Mouse (Mus musculus) lung, postnatal 0 days (tissue): ENCODE measurements at regions not wholly inside any gene's neighbourhood (a gene's known extent, or its start where the extent isn't known, plus 50 kb on each side); places are given as distances from the start of the nearest gene placed in this dataset.

Source experiments
- ATAC-seq: fragments of 200-750 bp; cut with Nextera tagmentation; 2 replicates; pipeline ENCODE4 v1.8.0; 2017; ENCODE audit warnings: moderate library complexity
- DNase-seq: peaks from one replicate; pipeline ENCODE4 v3.0.0-alpha.2; 2016; ENCODE audit warnings: low spot score
- H3K27ac ChIP-seq: fragments of 300-500 bp; sonication (generic); 2 replicates; pipeline ENCODE4 v1.5.1; 2014; ENCODE audit warnings: antibody characterized with exemption, mild to moderate bottlenecking, low read length, mixed read lengths
- H3K27me3 ChIP-seq: fragments of 300-500 bp; sonication (generic); replicated peaks from 2 replicates; pipeline ENCODE4 v1.6.1; 2014; ENCODE audit warnings: low read length, mixed read lengths; ENCODE audit not compliant: insufficient read depth
- H3K36me3 ChIP-seq: fragments of 300-500 bp; sonication (generic); 2 replicates; pipeline ENCODE4 v1.6.1; 2014; ENCODE audit warnings: low read length, mixed read lengths; ENCODE audit not compliant: insufficient read depth
- H3K4me1 ChIP-seq: fragments of 300-500 bp; sonication (generic); 2 replicates; pipeline ENCODE4 v1.6.1; 2014; ENCODE audit warnings: antibody characterized with exemption, low read depth, low read length, mixed read lengths; ENCODE audit not compliant: insufficient read depth
- H3K4me2 ChIP-seq: fragments of 300-500 bp; sonication (generic); replicated peaks from 2 replicates; pipeline ENCODE4 v1.6.1; 2014; ENCODE audit warnings: low read depth, mild to moderate bottlenecking, low read length, moderate library complexity, mixed read lengths
- H3K4me3 ChIP-seq: fragments of 300-500 bp; sonication (generic); 2 replicates; pipeline ENCODE4 v1.5.1; 2014; ENCODE audit warnings: low read depth, low read length
- H3K9ac ChIP-seq: fragments of 300-500 bp; sonication (generic); replicated peaks from 2 replicates; pipeline ENCODE4 v1.6.1; 2014; ENCODE audit warnings: low read depth, mild to moderate bottlenecking
- H3K9me3 ChIP-seq: fragments of 300-500 bp; sonication (generic); 2 replicates; pipeline ENCODE4 v1.6.1; 2016; ENCODE audit warnings: low read length, mixed read lengths
- CTCF ChIP-seq: IDR thresholded peaks from 2 replicates; pipeline ENCODE4 v1.5.1; 2016; ENCODE audit warnings: antibody characterized with exemption, mild to moderate bottlenecking
- EP300 ChIP-seq: IDR thresholded peaks from 2 replicates; pipeline ENCODE4 v1.6.1; 2016; ENCODE audit warnings: antibody characterized with exemption, mild to moderate bottlenecking, control low read depth
- WGBS: fragments of 180-500 bp; shearing (Covaris S2); extraction: QIAGEN DNeasy Blood & Tissue Kit; methylation state at CpG from one replicate; pipeline ENCODE4 v1.1.7; 2014; 5-methylcytosine and 5-hydroxymethylcytosine counted together

DNA sequence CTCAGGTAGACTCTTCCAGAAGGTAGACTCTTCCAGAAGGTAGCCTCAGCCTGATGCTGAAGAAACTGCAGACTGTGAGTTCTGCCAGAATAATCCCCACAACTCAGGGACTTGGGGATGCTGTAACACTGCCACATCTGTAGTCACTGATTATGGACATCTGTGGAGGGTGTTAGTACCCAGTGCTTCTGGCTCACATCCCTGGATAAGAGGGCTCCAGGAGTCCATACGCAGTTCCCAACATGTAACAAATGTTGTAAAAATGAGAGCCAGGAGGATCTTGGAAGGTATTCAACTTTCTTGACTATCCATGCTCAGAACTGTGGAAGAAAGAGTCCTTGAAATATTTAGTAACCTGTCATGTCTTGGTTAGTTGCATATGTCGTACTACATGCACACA, 200.7 kb upstream of the Rnd3 start:
- DNase-seq (no peak), ATAC-seq (no peak)
- Histone ChIP-seq H3K36me3 (no peaks in the 10 kb centered on the region), H3K27me3 (no peaks in the 10 kb centered on the region), H3K9me3 (no peaks in the 10 kb centered on the region), H3K4me1 (no peaks in the 10 kb centered on the region), H3K4me3 (no peak overlapping the region), H3K27ac (no peak overlapping the region), H3K4me2 (no peak overlapping the region), H3K9ac (no peak overlapping the region)
- 43% methylated on average over 2 of the region's 2 CpGs for WGBS
- TF ChIP-seq EP300 (no peak), CTCF (no peak)

DNA sequence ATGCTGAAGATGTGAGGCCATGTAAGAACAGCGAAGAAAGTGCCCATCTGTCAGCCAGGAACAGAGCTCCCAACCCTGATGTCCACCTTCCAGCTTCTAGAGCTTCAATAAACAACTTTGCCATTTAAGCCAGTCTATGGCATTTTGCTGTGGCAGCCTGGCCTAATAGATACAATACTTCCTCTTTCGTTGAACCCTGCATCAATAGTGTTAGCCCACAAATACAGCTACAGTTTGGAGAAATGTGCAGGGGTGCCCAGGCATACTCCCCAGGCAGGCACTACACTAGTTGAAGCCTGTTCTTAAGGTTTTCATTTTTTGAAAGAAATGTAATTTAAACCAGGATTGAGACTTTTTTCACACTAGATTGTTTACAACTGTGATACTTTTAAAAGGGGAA, 199.9 kb upstream of the Rnd3 start:
- no peak overlapping the region for H3K4me3 ChIP-seq
- H3K4me1 ChIP-seq: no peaks in the 10 kb centered on the region
- H3K27ac ChIP-seq: no peak overlapping the region
- no peaks in the 10 kb centered on the region for H3K9me3 ChIP-seq
- no peaks in the 10 kb centered on the region for H3K27me3 ChIP-seq
- no peak overlapping the region for H3K4me2 ChIP-seq
- TF ChIP-seq CTCF: no peak
- TF ChIP-seq EP300: no peak
- WGBS: 84% methylated on average over 2 of the region's 2 CpGs
- DNase-seq: no peak
- H3K9ac ChIP-seq: no peak overlapping the region
- no peaks in the 10 kb centered on the region for H3K36me3 ChIP-seq
- ATAC-seq: no peak

DNA sequence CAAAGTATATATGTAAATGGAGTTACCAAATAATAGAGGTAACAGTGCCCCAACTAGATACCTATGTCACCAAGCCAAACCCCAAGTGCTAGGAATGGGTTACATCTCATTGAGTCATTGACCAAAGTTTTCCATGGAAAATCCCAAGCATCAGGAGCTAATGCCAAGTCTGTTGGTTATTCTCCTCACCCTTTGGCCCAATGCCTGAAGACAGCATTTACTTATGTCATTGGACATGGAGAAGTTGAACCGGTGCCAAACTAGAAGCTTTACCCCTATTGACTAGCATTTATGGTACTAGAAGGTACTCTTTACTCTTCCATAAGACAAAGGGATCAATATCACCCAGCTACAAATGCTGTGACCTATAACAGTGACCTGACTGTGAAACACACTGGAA, 198.2 kb upstream of the Rnd3 start:
- WGBS: 85% methylated on average over 1 of the region's 1 CpGs

GRCm38 (mm10) chr2:51342421-51342820, 193.5 kb upstream of the Rnd3 start:
- no peaks in the 10 kb centered on the region for H3K27me3 ChIP-seq
- TF ChIP-seq EP300 (no peak), CTCF (no peak)
- H3K36me3 ChIP-seq: no peaks in the 10 kb centered on the region
- no peaks in the 10 kb centered on the region for H3K4me1 ChIP-seq
- 57% methylated on average over 1 of the region's 1 CpGs for WGBS
- no peaks in the 10 kb centered on the region for H3K9me3 ChIP-seq
- DNase-seq (no peak), ATAC-seq (no peak)
- H3K27ac ChIP-seq: no peak overlapping the region
- H3K9ac ChIP-seq: no peak overlapping the region
- H3K4me3 ChIP-seq: no peak overlapping the region
- H3K4me2 ChIP-seq: no peak overlapping the region

More for the DNA sequence above, 198.2 kb upstream of the Rnd3 start:
- no peaks in the 10 kb centered on the region for H3K27me3 ChIP-seq
- no peak for ATAC-seq
- no peak for DNase-seq
- no peaks in the 10 kb centered on the region for H3K4me1 ChIP-seq
- TF ChIP-seq CTCF (no peak), EP300 (no peak)
- H3K9me3 ChIP-seq: no peaks in the 10 kb centered on the region
- H3K36me3 ChIP-seq: no peaks in the 10 kb centered on the region
- H3K4me3 ChIP-seq: no peak overlapping the region
- H3K27ac ChIP-seq: no peak overlapping the region
- H3K4me2 ChIP-seq: no peak overlapping the region
- no peak overlapping the region for H3K9ac ChIP-seq

DNA sequence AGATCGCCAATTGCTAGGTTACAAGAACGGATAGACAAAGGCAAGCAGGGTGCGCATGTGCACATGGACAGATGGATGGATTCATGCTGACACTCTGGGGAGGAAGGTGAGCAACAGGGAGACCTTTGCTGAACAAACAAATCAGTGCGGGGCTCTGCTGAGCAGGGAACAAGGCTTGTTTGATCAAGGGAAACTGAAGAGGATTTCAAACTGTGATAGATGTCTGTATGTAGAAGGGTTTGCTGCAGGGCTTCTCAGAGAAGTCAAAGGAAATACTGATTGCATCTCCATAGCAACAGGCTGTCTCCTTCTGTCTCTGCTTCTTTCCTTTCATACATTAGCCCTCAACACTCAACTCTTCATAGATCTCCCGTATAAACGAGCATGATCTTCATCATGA, 185.5 kb upstream of the Rnd3 start:
- DNase-seq (no peak), ATAC-seq (no peak)
- H3K27me3 ChIP-seq: no peaks in the 10 kb centered on the region
- H3K9ac ChIP-seq: no peak overlapping the region
- TF ChIP-seq EP300 (no peak), CTCF (no peak)
- H3K36me3 ChIP-seq: no peaks in the 10 kb centered on the region
- H3K27ac ChIP-seq: no peak overlapping the region
- H3K4me2 ChIP-seq: no peak overlapping the region
- no peaks in the 10 kb centered on the region for H3K9me3 ChIP-seq
- WGBS: 45% methylated on average over 6 of the region's 6 CpGs
- no peaks in the 10 kb centered on the region for H3K4me1 ChIP-seq
- H3K4me3 ChIP-seq: no peak overlapping the region

GRCm38 (mm10) chr2:51327081-51327480, 178.2 kb upstream of the Rnd3 start:
- DNase-seq: no peak
- WGBS: 64% methylated on average over 8 of the region's 8 CpGs

GRCm38 (mm10) chr2:51321676-51322075, 172.8 kb upstream of the Rnd3 start:
- no peaks in the 10 kb centered on the region for H3K9me3 ChIP-seq
- WGBS: 71% methylated on average over 5 of the region's 5 CpGs
- H3K27me3 ChIP-seq: no peaks in the 10 kb centered on the region
- H3K9ac ChIP-seq: no peak overlapping the region
- TF ChIP-seq EP300 (no peak), CTCF (no peak)
- no peak for ATAC-seq
- no peak overlapping the region for H3K4me3 ChIP-seq
- no peaks in the 10 kb centered on the region for H3K4me1 ChIP-seq
- no peak for DNase-seq
- no peaks in the 10 kb centered on the region for H3K36me3 ChIP-seq
- no peak overlapping the region for H3K4me2 ChIP-seq
- H3K27ac ChIP-seq: no peak overlapping the region

More at GRCm38 (mm10) chr2:51327081-51327480, 178.2 kb upstream of the Rnd3 start:
- no peak overlapping the region for H3K4me2 ChIP-seq
- H3K9me3 ChIP-seq: no peaks in the 10 kb centered on the region
- TF ChIP-seq CTCF (no peak), EP300 (no peak)
- no peaks in the 10 kb centered on the region for H3K27me3 ChIP-seq
- no peak overlapping the region for H3K4me3 ChIP-seq
- no peaks in the 10 kb centered on the region for H3K4me1 ChIP-seq
- H3K27ac ChIP-seq: no peak overlapping the region
- no peaks in the 10 kb centered on the region for H3K36me3 ChIP-seq
- no peak overlapping the region for H3K9ac ChIP-seq
- no peak for ATAC-seq
